Mouse (Mus musculus) adrenal gland, postnatal 25 days (tissue): Measurements from ENCODE around the gene Olfr1495. TPM values are rescaled to one million over a fixed set of nuclear protein-coding genes. Genes with fewer than 3 reads are reported as not detected.
"Not testable (repeated sequence)": the region's sequence is repeated elsewhere in the genome, so short reads cannot be mapped to it uniquely, and the experiment has no call there.

Experiments
- DNase-seq: peaks from one replicate; pipeline ENCODE4 v3.0.0; 2021; ENCODE audit warnings: mixed read lengths
- long read RNA-seq: library from polyadenylated mRNA; stranded (forward); transcript quantifications from one replicate; pipeline ENCODE4 v2.0.0, GENCODE M21; 2021
- total RNA-seq: library from RNA; stranded (reverse); gene quantifications from 2 replicates; pipeline ENCODE4 v1.2.3, GENCODE M21; 2021

Olfr1495 gene
- not detected in 2 replicates for total RNA-seq
- long read RNA-seq = 0 reads

DNA sequence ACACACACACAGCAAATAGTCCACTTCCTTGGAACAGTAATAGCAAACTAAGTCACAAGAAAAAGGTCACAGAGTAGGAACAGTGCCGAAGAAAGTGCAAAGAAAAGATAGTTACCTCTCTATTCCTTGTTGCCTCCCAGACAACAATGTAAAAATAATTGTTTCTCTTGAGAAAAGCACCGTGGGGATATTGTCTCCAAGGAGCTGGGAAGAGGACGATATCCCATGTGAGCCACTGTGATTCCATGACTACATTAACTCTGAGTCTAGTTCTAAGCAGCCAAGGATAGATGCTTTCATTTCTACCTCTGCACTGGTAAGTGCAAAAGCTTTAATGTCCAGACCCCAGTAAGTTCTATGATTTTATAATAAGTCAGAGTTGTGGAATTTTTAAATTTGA lies at the start of gene Olfr1495:
Gene Olfr1495 (plus strand): TSS at position 301 of the 400 bp plus-strand sequence.
- DNase-seq = no peak

DNA sequence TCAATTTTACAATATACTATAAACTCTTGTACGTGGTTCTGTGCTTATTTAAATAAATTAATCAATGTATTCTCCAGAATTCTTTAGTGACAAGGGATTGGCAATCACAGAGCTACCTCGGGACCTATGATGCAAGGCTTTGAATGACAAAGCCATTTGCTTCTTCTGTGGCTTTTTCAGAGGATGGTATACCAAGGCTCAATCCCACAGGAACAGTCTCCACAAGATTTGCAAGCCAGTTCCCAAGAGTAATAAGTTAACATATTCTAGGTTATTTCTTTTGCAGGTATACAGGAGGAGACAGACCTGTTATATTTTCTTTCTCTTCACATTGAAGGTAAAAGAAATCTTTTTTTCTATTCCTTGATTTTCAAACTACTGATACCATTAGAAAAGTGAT lies 41.4 kb upstream of the Olfr1495 start, which contains the start of gene Olfr1493-ps1:
Gene Olfr1493-ps1 (plus strand): TSS at position 301 of the 400 bp plus-strand sequence.
- DNase-seq = no peak

DNA sequence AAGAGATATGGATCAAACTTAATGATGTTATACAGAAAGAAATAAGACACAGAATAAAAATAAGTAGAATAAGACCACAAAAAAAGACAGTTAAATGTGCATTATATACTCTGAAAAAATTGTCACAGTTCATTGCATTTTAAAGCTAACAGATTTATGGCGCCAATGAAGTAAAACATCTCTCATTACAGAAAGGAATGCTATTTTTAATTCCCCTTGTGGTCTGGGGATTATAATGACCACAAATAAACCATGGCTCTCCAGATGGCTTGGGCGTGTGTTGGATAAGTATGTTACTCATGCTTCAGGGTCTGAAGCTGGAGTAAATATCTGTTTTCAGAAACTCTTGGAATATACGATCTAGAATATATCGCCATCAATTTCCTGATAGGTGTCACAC lies 25.0 kb upstream of the Olfr1495 start, which contains the start of gene Olfr1494:
Gene Olfr1494 (plus strand): TSS at position 301 of the 400 bp plus-strand sequence.
- no peak for DNase-seq

DNA sequence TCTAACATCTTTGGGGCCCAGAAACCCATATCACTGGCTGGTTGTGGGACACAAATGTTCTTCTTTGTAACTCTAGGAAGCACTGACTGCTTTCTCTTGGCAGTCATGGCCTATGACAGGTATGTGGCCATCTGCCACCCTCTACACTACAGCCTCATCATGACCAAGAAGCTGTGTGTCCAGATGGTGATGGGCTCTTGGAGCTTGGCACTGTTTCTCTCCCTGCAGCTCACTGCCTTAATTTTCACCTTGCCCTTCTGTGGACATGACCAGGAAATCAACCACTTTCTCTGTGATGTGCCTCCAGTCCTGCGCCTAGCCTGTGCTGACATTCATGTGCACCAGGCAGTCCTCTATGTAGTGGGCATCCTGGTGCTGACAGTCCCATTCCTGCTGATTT lies 15.0 kb upstream of the Olfr1495 start:
- no peak for DNase-seq

GRCm38 (mm10) chr19:13768565-13769276 lies 4.3 kb downstream of the Olfr1495 start:
- DNase-seq = no peak

GRCm38 (mm10) chr19:13777578-13777977 lies 13.2 kb downstream of the Olfr1495 start, which contains the start of gene Olfr1496:
Gene Olfr1496, plus strand, starts transcription at chr19:13777878.
- no peak for DNase-seq

DNA sequence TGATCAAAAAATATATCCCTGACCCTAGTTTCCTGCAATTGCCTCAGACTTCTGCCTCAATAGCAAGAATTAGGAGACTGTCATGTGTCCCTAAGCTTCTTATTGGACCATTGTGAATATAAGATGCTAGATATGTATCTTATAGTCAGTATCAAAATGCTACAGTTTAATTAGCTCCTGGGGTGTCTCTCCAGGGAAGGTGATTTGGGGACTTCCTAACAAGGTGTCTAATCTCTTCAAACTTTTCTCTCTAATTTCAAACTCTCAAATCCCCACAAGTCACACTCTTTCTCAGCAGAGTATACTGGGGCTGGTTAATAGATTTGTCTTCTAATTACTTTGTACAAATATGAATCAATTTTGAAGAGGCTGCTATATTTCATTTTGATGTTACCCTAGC lies 33.7 kb downstream of the Olfr1495 start, which contains the start of gene Olfr1497:
Gene Olfr1497 (minus strand): TSS at position 101 of the 400 bp plus-strand sequence.
- DNase-seq = no peak

DNA sequence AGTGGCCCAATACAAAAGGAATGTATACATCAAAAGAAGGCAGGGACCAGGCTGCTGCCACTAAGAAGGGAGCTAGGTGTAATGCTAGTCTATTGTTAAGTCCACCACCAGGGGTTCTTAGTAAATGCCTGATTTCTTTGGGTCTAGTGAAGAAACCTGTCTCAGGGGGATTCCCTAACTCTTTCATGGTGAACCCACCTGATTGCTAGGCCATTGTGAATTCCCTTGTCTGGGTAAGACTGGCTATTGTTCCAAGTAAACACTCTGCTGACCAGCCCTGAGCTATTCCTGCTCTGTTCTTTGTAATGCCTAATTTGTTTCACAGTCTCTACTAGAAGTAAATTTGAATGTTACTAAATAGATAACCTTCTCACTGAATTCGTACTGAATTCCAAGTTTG lies 41.1 kb downstream of the Olfr1495 start:
- not testable (repeated sequence) for DNase-seq

DNA sequence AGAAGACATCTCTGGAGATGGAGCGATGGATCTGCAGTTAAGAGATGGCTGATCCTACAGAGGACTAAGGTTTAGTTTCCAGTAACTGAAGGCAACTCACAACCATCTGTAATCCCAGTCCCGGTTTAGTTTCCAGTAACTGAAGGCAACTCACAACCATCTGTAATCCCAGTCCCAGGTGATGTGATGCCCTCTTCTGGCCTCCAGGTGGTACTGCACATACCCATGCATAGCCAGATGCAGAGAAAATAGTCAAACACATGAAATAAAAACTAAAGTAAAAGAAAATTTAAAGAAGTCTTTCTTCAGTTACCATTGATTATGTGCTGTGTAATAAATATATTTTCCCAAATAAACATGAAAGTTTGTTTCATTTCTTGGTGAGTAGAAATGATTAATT lies 48.4 kb downstream of the Olfr1495 start:
- DNase-seq = no peak

- DNase-seq = no peak
Observed at GRCm38 (mm10) chr19:13818827-13819226, 54.4 kb downstream of the Olfr1495 start.

DNA sequence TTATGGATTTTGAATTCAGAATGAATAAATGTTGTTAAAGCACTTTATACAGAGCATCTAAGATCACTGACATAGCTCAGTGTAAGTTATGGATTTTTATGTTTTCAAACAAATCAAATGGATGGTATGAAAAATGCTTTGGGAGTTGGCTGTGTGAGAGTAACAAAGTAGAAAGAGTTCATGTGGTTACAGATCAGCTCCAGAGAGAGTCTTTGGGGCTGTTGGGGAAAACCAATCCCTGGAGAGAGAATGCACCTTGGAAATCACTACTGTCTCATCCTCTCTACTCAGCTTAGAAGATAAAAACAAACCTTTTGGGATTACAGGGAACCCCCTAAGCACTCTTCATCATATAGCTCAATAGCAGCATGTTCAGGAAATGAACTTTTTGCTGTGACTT lies 54.9 kb downstream of the Olfr1495 start, which contains the start of gene Olfr1499:
Gene Olfr1499 (minus strand): TSS at position 101 of the 400 bp plus-strand sequence.
- no peak for DNase-seq

Other genes with a start within 250 kb of the Olfr1495 start
- gene Olfr1480, start 236.7 kb upstream of the Olfr1495 start, total RNA-seq = not detected in 2 replicates
- not detected in 2 replicates for gene Olfr1484, start 181.1 kb upstream of the Olfr1495 start, total RNA-seq
- not detected in 2 replicates for gene Olfr1487, start 147.2 kb upstream of the Olfr1495 start, total RNA-seq
- not detected in 2 replicates for gene Olfr1489, start 133.0 kb upstream of the Olfr1495 start, total RNA-seq
- gene Olfr1490, start 113.5 kb upstream of the Olfr1495 start, total RNA-seq = not detected in 2 replicates
- not detected in 2 replicates for gene Olfr1491, start 67.3 kb upstream of the Olfr1495 start, total RNA-seq
- not detected in 2 replicates for gene Olfr1493-ps1, start 41.3 kb upstream of the Olfr1495 start, total RNA-seq
- not detected in 2 replicates for gene Olfr1494, start 24.9 kb upstream of the Olfr1495 start, total RNA-seq
- not detected in 2 replicates for gene Olfr1496, start 13.3 kb downstream of the Olfr1495 start, total RNA-seq
- not detected in 2 replicates for gene Olfr1497, start 33.6 kb downstream of the Olfr1495 start, total RNA-seq
- not detected in 2 replicates for gene Olfr1499, start 54.8 kb downstream of the Olfr1495 start, total RNA-seq
- gene Olfr1500, start 65.9 kb downstream of the Olfr1495 start, total RNA-seq = not detected in 2 replicates
- not detected in 2 replicates for gene Olfr1501, start 86.1 kb downstream of the Olfr1495 start, total RNA-seq
- not detected in 2 replicates for gene Olfr1502, start 97.2 kb downstream of the Olfr1495 start, total RNA-seq
- not detected in 2 replicates for gene Olfr1504, start 133.3 kb downstream of the Olfr1495 start, total RNA-seq
- gene Olfr1505, start 148.9 kb downstream of the Olfr1495 start, total RNA-seq = not detected in 2 replicates